Mouse (Mus musculus) intestine, postnatal 0 days (tissue): ENCODE results near the gene Ankrd33b. TPM values are rescaled to one million over a fixed set of nuclear protein-coding genes. Genes with fewer than 3 reads are reported as not detected.

Source experiments
- ATAC-seq: fragments of 200-750 bp; cut with Nextera tagmentation; 2 replicates; pipeline ENCODE4 v1.8.0; 2017; ENCODE audit warnings: mild to moderate bottlenecking, moderate TSS enrichment, moderate library complexity
- H3K27ac ChIP-seq: fragments of 300-500 bp; sonication (generic); 2 replicates; pipeline ENCODE4 v1.5.1; 2014; ENCODE audit warnings: mild to moderate bottlenecking, low read depth, low read length, moderate library complexity
- H3K27me3 ChIP-seq: fragments of 300-500 bp; sonication (generic); replicated peaks from 2 replicates; pipeline ENCODE4 v1.6.1; 2014; ENCODE audit warnings: low read length, mixed read lengths; ENCODE audit not compliant: control insufficient read depth, insufficient read depth
- H3K36me3 ChIP-seq: fragments of 300-500 bp; sonication (generic); 2 replicates; pipeline ENCODE4 v1.6.1; 2014; ENCODE audit warnings: mild to moderate bottlenecking, moderate library complexity; ENCODE audit not compliant: control insufficient read depth, insufficient read depth
- H3K4me1 ChIP-seq: fragments of 300-500 bp; sonication (generic); replicated peaks from 2 replicates; pipeline ENCODE4 v1.6.1; 2014; ENCODE audit warnings: antibody characterized with exemption, low read length, mixed read lengths; ENCODE audit not compliant: control insufficient read depth, insufficient read depth
- H3K4me2 ChIP-seq: fragments of 300-500 bp; sonication (generic); replicated peaks from 2 replicates; pipeline ENCODE4 v1.6.1; 2014; ENCODE audit warnings: low read depth, mild to moderate bottlenecking, moderate library complexity
- H3K4me3 ChIP-seq: fragments of 300-500 bp; sonication (generic); 2 replicates; pipeline ENCODE4 v1.5.1; 2014; ENCODE audit warnings: low read depth, low read length
- H3K9ac ChIP-seq: fragments of 300-500 bp; sonication (generic); 2 replicates; pipeline ENCODE4 v1.6.1; 2014; ENCODE audit warnings: mild to moderate bottlenecking, low read depth, low read length
- H3K9me3 ChIP-seq: fragments of 300-500 bp; sonication (generic); 2 replicates; pipeline ENCODE4 v1.6.1; 2016; ENCODE audit warnings: mixed run types; ENCODE audit not compliant: control insufficient read depth
- CTCF ChIP-seq: sonication (generic); IDR thresholded peaks from 2 replicates; pipeline ENCODE4 v1.5.1; 2016; ENCODE audit warnings: low read depth, mild to moderate bottlenecking, control low read depth, antibody characterized with exemption, moderate library complexity
- WGBS: fragments of 180-500 bp; shearing (Covaris S2); extraction: QIAGEN DNeasy Blood & Tissue Kit; methylation state at CpG from one replicate; pipeline ENCODE4 v1.1.7; 2014; 5-methylcytosine and 5-hydroxymethylcytosine counted together
- polyA plus RNA-seq: library from polyadenylated mRNA; unstranded; fragments of >200 nt; fragmentation: Nextera tagmentation; extraction: Ambion mirVana; gene quantifications from 2 replicates; pipeline ENCODE4 v1.2.1, GENCODE M21; 2015

Ankrd33b gene
- polyA plus RNA-seq, 1 experiment from 2014 or later = 0.29 TPM

DNA sequence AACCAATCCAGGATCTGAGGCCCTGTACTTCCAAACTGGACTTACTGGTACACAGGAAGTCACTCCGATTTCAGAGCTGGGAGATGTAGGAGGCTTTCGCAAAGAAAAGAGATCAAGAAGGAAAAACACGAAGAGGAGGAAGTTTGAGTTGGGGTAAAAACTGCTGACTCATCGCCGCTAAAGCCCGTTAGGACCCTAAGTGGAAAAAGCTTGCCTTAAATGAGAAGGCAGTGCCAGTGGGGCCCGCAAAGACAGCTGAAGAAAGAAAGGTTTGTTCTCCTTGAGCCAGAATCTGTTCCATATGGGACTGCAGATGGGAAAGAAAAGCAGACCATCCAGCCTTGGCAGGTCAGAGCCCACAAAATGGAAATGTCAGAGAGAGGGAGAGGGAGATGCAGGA is 118.6 kb downstream of the Ankrd33b start:
- 76% methylated on average over 7 of the region's 7 CpGs for WGBS
- Histone ChIP-seq H3K36me3 (no peaks in the 10 kb centered on the region), H3K27me3 (no peaks in the 10 kb centered on the region), H3K4me3 (no peak overlapping the region), H3K27ac (no peak overlapping the region), H3K9me3 (no peaks in the 10 kb centered on the region), H3K4me1 (no peaks in the 10 kb centered on the region), H3K4me2 (no peak overlapping the region), H3K9ac (no peak overlapping the region)
- no peak for TF ChIP-seq CTCF
- no peak for ATAC-seq

- WGBS = 70% methylated on average over 9 of the region's 9 CpGs
- H3K4me3 ChIP-seq = no peak overlapping the region
- ATAC-seq = no peak
- H3K27ac ChIP-seq = no peak overlapping the region
- no peak overlapping the region for H3K9ac ChIP-seq
- no peaks in the 10 kb centered on the region for H3K9me3 ChIP-seq
- H3K36me3 ChIP-seq = peaks cover 7% of the 10 kb centered on the region; the same call in 1 of the 2 replicates
- H3K4me2 ChIP-seq = no peak overlapping the region
- no peak for TF ChIP-seq CTCF
- H3K27me3 ChIP-seq = no peaks in the 10 kb centered on the region
- H3K4me1 ChIP-seq = no peaks in the 10 kb centered on the region
Observed at GRCm38 (mm10) chr15:31247035-31247434, 120.5 kb downstream of the Ankrd33b start.

- Histone ChIP-seq H3K27me3 (no peaks in the 10 kb centered on the region), H3K4me1 (no peaks in the 10 kb centered on the region), H3K27ac (no peak overlapping the region), H3K9me3 (no peaks in the 10 kb centered on the region), H3K9ac (no peak overlapping the region), H3K4me2 (no peak overlapping the region), H3K4me3 (no peak overlapping the region), H3K36me3 (peaks cover 11% of the 10 kb centered on the region; the same call in 1 of the 2 replicates)
- no peak for ATAC-seq
- whole genome bisulfite sequencing = 53% methylated on average over 9 of the region's 9 CpGs
- no peak for TF ChIP-seq CTCF
Observed at GRCm38 (mm10) chr15:31245934-31246333, 121.6 kb downstream of the Ankrd33b start.

DNA sequence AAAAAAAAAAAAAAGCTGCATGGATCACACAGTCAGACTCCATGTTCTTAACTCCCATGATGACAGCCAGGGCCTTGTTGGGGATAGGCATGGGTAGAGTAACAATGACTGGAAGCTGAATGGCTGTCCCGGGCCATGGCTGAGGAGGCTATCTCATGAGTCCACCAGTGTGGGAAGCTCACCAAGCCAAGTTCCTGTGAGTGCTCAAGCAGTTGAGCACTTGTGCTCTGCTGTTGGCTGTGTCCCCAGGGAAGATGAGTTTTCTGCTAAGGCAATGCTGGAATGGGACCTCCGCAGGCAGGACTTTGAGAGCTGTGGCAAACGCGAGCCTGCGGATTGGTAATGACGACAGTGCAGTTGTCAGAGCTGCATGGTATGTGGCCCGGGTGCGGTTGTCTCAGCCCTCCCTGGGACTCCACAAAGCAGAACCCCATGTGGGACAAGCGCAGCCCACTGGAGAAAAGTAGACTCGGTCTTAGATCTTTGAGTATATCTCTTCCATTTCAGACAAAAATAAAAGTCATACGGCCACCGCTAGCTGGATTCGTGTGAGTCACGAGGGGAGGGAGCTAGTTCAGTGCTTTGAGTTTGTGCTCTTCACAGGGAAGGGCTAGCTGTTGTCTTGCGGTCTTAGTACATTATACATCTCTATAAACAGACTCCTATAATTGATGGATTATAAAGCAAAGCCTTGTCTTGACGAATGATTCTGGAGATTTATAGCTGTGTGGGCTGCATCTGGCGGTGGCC is 122.7 kb downstream of the Ankrd33b start:
- no peak for TF ChIP-seq CTCF
- H3K4me1 ChIP-seq = no peaks in the 10 kb centered on the region
- H3K27me3 ChIP-seq = no peaks in the 10 kb centered on the region
- H3K4me2 ChIP-seq = no peak overlapping the region
- H3K9ac ChIP-seq = no peak overlapping the region
- WGBS = 88% methylated on average over 17 of the region's 17 CpGs
- H3K36me3 ChIP-seq = peaks cover 17% of the 10 kb centered on the region; the same call in 1 of the 2 replicates
- H3K9me3 ChIP-seq = no peaks in the 10 kb centered on the region
- no peak overlapping the region for H3K4me3 ChIP-seq
- no peak overlapping the region for H3K27ac ChIP-seq
- no peak for ATAC-seq

- no peaks in the 10 kb centered on the region for H3K9me3 ChIP-seq
- H3K27ac ChIP-seq = no peak overlapping the region
- no peak overlapping the region for H3K4me2 ChIP-seq
- H3K4me1 ChIP-seq = no peaks in the 10 kb centered on the region
- no peaks in the 10 kb centered on the region for H3K27me3 ChIP-seq
- WGBS = 64% methylated on average over 10 of the region's 10 CpGs
- H3K36me3 ChIP-seq = peaks cover 17% of the 10 kb centered on the region; the same call in 1 of the 2 replicates
- no peak overlapping the region for H3K9ac ChIP-seq
- no peak for TF ChIP-seq CTCF
- no peak for ATAC-seq
- H3K4me3 ChIP-seq = no peak overlapping the region
Observed at GRCm38 (mm10) chr15:31243260-31243659, 124.3 kb downstream of the Ankrd33b start.

Other genes starting within 250 kb of the Ankrd33b start
- gene Dap, start 143.4 kb downstream of the Ankrd33b start, polyA plus RNA-seq = 124 and 130 TPM in 2 replicates
- gene Ropn1l, start 86.0 kb upstream of the Ankrd33b start, polyA plus RNA-seq = 0.69 and 1.2 TPM in 2 replicates
- gene March6, start 163.3 kb upstream of the Ankrd33b start, polyA plus RNA-seq = 15.4 and 16.5 TPM in 2 replicates
- 90.2 and 105 TPM in 2 replicates for gene Cmbl, start 197.7 kb upstream of the Ankrd33b start, polyA plus RNA-seq
- gene Cct5, start 234.1 kb upstream of the Ankrd33b start, polyA plus RNA-seq = 165 and 172 TPM in 2 replicates
- 9.0 and 9.8 TPM in 2 replicates for gene Fam173b, start 234.1 kb upstream of the Ankrd33b start, polyA plus RNA-seq